Mouse (Mus musculus) lung, adult 2 months (tissue): Measurements from ENCODE around the gene Dctn3. TPM values are rescaled to one million over a fixed set of nuclear protein-coding genes. Genes with fewer than 3 reads are reported as not detected.

Experiments
- DNase-seq: peaks from one replicate; pipeline ENCODE4 v3.0.0; 2022
- H3K4me1 ChIP-seq: fragments of 200-500 bp; 2 replicates; pipeline ENCODE4 v1.6.1; 2011; ENCODE audit warnings: low read length; ENCODE audit not compliant: control insufficient read depth, insufficient read depth
- H3K4me3 ChIP-seq: fragments of 200-500 bp; replicated peaks from 2 replicates; pipeline ENCODE3; 2011; ENCODE audit warnings: low read depth, mild to moderate bottlenecking, control low read depth, low read length; ENCODE audit errors: extremely low read depth
- CTCF ChIP-seq: fragments of 200-500 bp; IDR thresholded peaks from 2 replicates; pipeline ENCODE4 v1.5.1; 2011; ENCODE audit warnings: mild to moderate bottlenecking, low read length, control low read depth; ENCODE audit not compliant: insufficient read depth
- POLR2A ChIP-seq: fragments of 200-500 bp; IDR thresholded peaks from 2 replicates; pipeline ENCODE4 v1.6.1; 2011; ENCODE audit warnings: low read depth, mild to moderate bottlenecking, control low read depth, low read length, borderline replicate concordance; ENCODE audit errors: extremely low read depth
- WGBS: fragments of 180-500 bp; shearing (Covaris S2); methylation state at CpG from one replicate; pipeline ENCODE4 v1.1.7; 2018; 5-methylcytosine and 5-hydroxymethylcytosine counted together
- polyA plus RNA-seq: library from polyadenylated mRNA; depleted of rRNA; stranded (reverse); fragments of >200 nt; gene quantifications from 2 replicates; pipeline ENCODE4 v1.2.3, GENCODE M21; 2012; rRNA removed

Dctn3 gene
- polyA plus RNA-seq, 1 experiment: 44.3 TPM

DNA sequence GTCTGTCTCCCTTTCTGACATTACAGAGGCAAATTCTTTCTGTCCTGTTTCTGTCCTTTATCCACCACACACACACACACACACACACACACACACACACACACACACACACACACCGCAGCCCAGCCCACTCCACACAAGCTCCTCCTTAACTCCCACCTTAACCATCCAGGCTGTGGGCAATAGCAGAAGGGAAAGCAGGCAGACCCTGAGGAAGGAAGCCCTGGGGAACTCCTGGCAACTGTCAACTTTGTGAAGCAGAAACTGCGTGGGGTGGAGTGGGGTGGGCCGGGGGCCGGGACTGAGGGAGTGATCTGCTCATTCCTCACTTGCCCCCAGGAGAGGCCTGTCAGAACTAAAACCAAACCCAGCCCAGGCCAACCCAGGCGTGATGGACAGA, 51.5 kb downstream of the Dctn3 start:
- WGBS: 54% methylated on average over 5 of the region's 5 CpGs
- TF ChIP-seq POLR2A (no peak), CTCF (no peak)
- H3K4me3 ChIP-seq: no peak overlapping the region
- H3K4me1 ChIP-seq: no peaks in the 10 kb centered on the region
- no peak for DNase-seq

DNA sequence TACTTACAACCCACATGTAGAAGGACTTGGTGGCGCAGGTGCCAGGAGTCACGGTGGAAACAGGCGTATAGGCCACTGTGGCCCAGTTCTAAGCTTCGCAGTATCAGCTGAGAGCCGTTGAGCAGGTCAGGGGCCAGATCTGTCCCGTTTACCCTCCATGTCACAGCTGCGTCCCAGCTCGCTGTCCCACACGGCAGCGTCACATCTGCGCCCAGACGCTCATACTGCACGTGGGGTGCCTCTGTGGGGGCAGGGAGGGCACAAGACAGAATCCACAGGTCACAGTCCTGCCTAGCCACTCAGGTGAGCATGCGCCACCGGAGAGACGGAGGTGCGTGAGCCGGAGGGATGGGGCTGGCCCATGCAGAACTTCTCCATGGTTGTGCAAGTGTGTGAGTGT, 52.1 kb downstream of the Dctn3 start:
- no peak for DNase-seq
- 85% methylated on average over 18 of the region's 18 CpGs for WGBS
- H3K4me3 ChIP-seq: no peak overlapping the region
- no peaks in the 10 kb centered on the region for H3K4me1 ChIP-seq
- no peak for TF ChIP-seq CTCF
- no peak for TF ChIP-seq POLR2A

DNA sequence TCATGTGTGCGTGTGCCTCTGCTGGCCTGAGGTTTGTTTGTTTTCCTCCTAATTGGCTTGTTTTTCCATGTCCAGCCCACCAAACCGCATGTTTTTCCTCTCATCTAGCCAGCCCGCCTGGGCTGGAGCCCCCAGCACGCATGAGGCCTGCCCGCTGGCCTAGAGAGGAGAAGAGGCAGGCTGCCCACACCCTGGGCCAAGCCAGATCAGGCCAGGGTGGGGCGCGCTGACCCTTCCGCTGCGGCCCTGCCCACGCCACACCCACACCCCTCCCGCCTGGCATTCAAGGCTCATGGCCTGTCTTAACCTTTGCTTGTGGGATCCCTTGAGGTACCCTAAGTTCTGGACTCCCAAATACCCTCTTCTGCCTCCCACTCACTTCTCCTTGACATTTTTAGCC, 56.3 kb downstream of the Dctn3 start:
- Histone ChIP-seq H3K4me1 (no peaks in the 10 kb centered on the region), H3K4me3 (no peak overlapping the region)
- WGBS: 72% methylated on average over 11 of the region's 11 CpGs
- no peak for TF ChIP-seq CTCF
- no peak for TF ChIP-seq POLR2A
- DNase-seq: no peak

- no peak overlapping the region for H3K4me3 ChIP-seq
- no peak for TF ChIP-seq CTCF
- no peak for TF ChIP-seq POLR2A
- 11% methylated on average over 6 of the region's 8 CpGs for WGBS
- H3K4me1 ChIP-seq: no peaks in the 10 kb centered on the region
- DNase-seq: no peak
Observed at GRCm38 (mm10) chr4:41665009-41665675, 57.8 kb downstream of the Dctn3 start.

Other genes starting within 250 kb of the Dctn3 start
- gene AI464131, start 220.1 kb downstream of the Dctn3 start, polyA plus RNA-seq: 14.0 and 14.1 TPM in 2 replicates
- 40.8 and 50.3 TPM in 2 replicates for gene 1110017D15Rik, start 205.8 kb downstream of the Dctn3 start, polyA plus RNA-seq
- gene Fam219a, start 153.6 kb downstream of the Dctn3 start, polyA plus RNA-seq: 63.5 and 94.2 TPM in 2 replicates
- gene Dnaic1, start 153.4 kb downstream of the Dctn3 start, polyA plus RNA-seq: 8.2 and 10.3 TPM in 2 replicates
- gene Enho, start 82.8 kb downstream of the Dctn3 start, polyA plus RNA-seq: 36.4 and 48.9 TPM in 2 replicates
- 10.5 and 14.0 TPM in 2 replicates for gene Cntfr, start 26.1 kb downstream of the Dctn3 start, polyA plus RNA-seq
- 107 and 109 TPM in 2 replicates for gene Il11ra1, start 23.2 kb downstream of the Dctn3 start, polyA plus RNA-seq
- gene Rpp25l, start 9.6 kb downstream of the Dctn3 start, polyA plus RNA-seq: 42.8 and 44.3 TPM in 2 replicates
- not detected in 2 replicates for gene Arid3c, start 8.0 kb upstream of the Dctn3 start, polyA plus RNA-seq
- 95.1 and 103 TPM in 2 replicates for gene Galt, start 32.1 kb upstream of the Dctn3 start, polyA plus RNA-seq
- gene Sigmar1, start 33.0 kb upstream of the Dctn3 start, polyA plus RNA-seq: 70.9 and 83.3 TPM in 2 replicates
- gene Ccl27a, start 51.1 kb upstream of the Dctn3 start, polyA plus RNA-seq: 34.5 and 43.2 TPM in 2 replicates
- gene Gm21541, start 180.4 kb upstream of the Dctn3 start, polyA plus RNA-seq: 2.7 and 15.2 TPM in 2 replicates
- gene Gm20878, start 218.4 kb upstream of the Dctn3 start, polyA plus RNA-seq: 5.4 and 6.0 TPM in 2 replicates
- gene Fam205a4, start 242.9 kb upstream of the Dctn3 start, polyA plus RNA-seq: 0.35 and 0.51 TPM in 2 replicates